ENCODE assay signal across 8 mouse cellular contexts in genomic region chr9:55382441-55382840, GRCm38 (mm10). TPM values are rescaled to one million over a fixed set of nuclear protein-coding genes. Genes with fewer than 3 reads are reported as not detected.
DNase-seq lines count a peak whose midpoint lies in the region; ATAC-seq and TF ChIP-seq lines count a peak whose summit lies in the region.

No protein-coding gene starts in this region.

- TF ChIP-seq POLR2A in brain, embryonic 14.5 days (IDR thresholded peaks at IDR 0.05; ENCODE audit: borderline replicate concordance, extremely low read depth, insufficient read depth, insufficient read length, poor library complexity, severe bottlenecking) = no peak

- peak; percentile 61; the same call in 1 of the 2 replicates for TF ChIP-seq CTCF in brain, embryonic 14.5 days (IDR thresholded peaks at IDR 0.05; ENCODE audit: borderline replicate concordance, extremely low read depth, insufficient read depth, insufficient read length)

- peak; percentile 61 for DNase-seq in gastrocnemius, postnatal 10 days
- no peak for DNase-seq in gastrocnemius, postnatal 25 days
- peak; percentile 16 for DNase-seq in ovary, postnatal 10 days (ENCODE audit: low spot score)
- DNase-seq in ovary, adult 18-20 months (ENCODE audit: low spot score) = no peak
- DNase-seq in brain, embryonic 14.5 days (ENCODE audit: low read depth) = peak; percentile 14
- DNase-seq in forelimb bud, embryonic 11.5 days (ENCODE audit: low read depth, low spot score) = peak; percentile 43
- DNase-seq in thymus, postnatal 4 days = peak; percentile 77

- peak; percentile 75 for ATAC-seq in megakaryocyte progenitor cell, adult 5-6 weeks (replicated peaks; ENCODE audit: poor library complexity)

RNA-seq across cellular contexts. Expression of gene Tmem266, which starts 55.7 kb away (rescaled TPM):
- total RNA-seq in gastrocnemius, postnatal 10 days (2021) = under 1 TPM; 0.35 to 0.36 TPM
- total RNA-seq in gastrocnemius, postnatal 25 days (2021) = under 1 TPM; 0.59 to 0.70 TPM
- 4.7 and 7.8 TPM in 2 replicates for polyA plus RNA-seq in brain, embryonic 14.5 days (2012; rRNA removed)
- total RNA-seq in megakaryocyte progenitor cell, adult 5-6 weeks (2015) = not detected in 2 replicates
- not detected in 2 replicates for total RNA-seq in megakaryocyte progenitor cell, adult 5-6 weeks (2017)

RNA-seq across cellular contexts. Expression of gene Nrg4, which starts 55.8 kb away (rescaled TPM):
- total RNA-seq in gastrocnemius, postnatal 10 days (2021) = under 1 TPM; 0.31 to 0.52 TPM
- total RNA-seq in gastrocnemius, postnatal 25 days (2021) = 1 to 10 TPM in 1 of 2 experiments, not detected in 1; 1.3 TPM
- 0.18 and 0.40 TPM in 2 replicates for polyA plus RNA-seq in brain, embryonic 14.5 days (2012; rRNA removed)
- 10.5 and 11.4 TPM in 2 replicates for total RNA-seq in megakaryocyte progenitor cell, adult 5-6 weeks (2015)
- total RNA-seq in megakaryocyte progenitor cell, adult 5-6 weeks (2017) = 7.2 and 9.1 TPM in 2 replicates

Comparison
In these comparisons a context has a peak if more than half of its experiments do, and no peak if none do; other contexts are left out.
1. DNase-seq: peak in gastrocnemius, postnatal 10 days (single experiment), ovary, postnatal 10 days (single experiment), brain, embryonic 14.5 days (single experiment), forelimb bud, embryonic 11.5 days (single experiment) and thymus, postnatal 4 days (single experiment); none in gastrocnemius, postnatal 25 days (single experiment) and ovary, adult 18-20 months (single experiment).